Mouse (Mus musculus): Measurements from ENCODE around the gene Dbnl. TPM values are rescaled to one million over a fixed set of nuclear protein-coding genes. Genes with fewer than 3 reads are reported as not detected.

The Dbnl gene
- polyA plus RNA-seq, 1 experiment, result 91.3 TPM

DNA sequence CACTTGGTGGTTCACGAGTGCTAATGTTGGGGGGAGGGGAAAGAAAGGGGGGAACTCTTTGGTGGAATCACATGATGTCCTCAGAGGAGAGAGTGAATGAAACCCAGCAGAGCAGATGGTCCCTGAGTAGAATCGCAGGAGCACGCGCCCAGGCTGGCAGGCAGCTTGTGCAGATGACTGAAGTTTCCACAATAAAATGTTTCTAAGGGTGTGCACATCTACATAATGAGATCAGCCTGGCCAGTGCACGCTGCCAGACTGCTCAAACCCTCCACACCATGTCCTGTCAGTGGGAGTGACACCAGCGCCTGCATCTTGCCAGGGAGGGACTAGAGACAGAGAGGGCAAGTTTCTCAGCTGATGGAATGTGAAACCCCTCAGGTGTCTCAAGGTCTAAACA, 60.5 kb downstream of the Dbnl start:
- TF ChIP-seq CTCF (IDR thresholded peaks at IDR 0.05; ENCODE audit: control insufficient read depth, insufficient read depth, insufficient read length) (no peak), MYOG (IDR thresholded peaks at IDR 0.05; ENCODE audit: control insufficient read depth, extremely low read depth, insufficient read length) (no peak), FOSL1 (IDR thresholded peaks at IDR 0.05; ENCODE audit: insufficient read depth, low read length, poor library complexity, severe bottlenecking) (no peak), USF1 (IDR thresholded peaks at IDR 0.05; ENCODE audit: low read depth) (no peak), CEBPB (IDR thresholded peaks at IDR 0.05; ENCODE audit: low read depth) (no peak), MYOD1 (IDR thresholded peaks at IDR 0.05; ENCODE audit: control insufficient read depth, insufficient read length, low read depth) (no peak), MAX (IDR thresholded peaks at IDR 0.05) (no peak)
- no peaks in the 10 kb centered on the region for H3K27me3 ChIP-seq (ENCODE audit: control insufficient read depth, insufficient read depth, insufficient read length)
- no peak overlapping the region for H3ac ChIP-seq (ENCODE audit: control insufficient read depth, insufficient read length, low read depth)
- H3K4me3 ChIP-seq (ENCODE audit: insufficient read depth, poor library complexity, severe bottlenecking), result no peak overlapping the region
- H3K79me2 ChIP-seq (ENCODE audit: control insufficient read depth, insufficient read depth), result no peaks in the 10 kb centered on the region
- H3K79me3 ChIP-seq (ENCODE audit: low read depth), result no peaks in the 10 kb centered on the region
- H3K36me3 ChIP-seq (ENCODE audit: control insufficient read depth, insufficient read depth), result no peaks in the 10 kb centered on the region

DNA sequence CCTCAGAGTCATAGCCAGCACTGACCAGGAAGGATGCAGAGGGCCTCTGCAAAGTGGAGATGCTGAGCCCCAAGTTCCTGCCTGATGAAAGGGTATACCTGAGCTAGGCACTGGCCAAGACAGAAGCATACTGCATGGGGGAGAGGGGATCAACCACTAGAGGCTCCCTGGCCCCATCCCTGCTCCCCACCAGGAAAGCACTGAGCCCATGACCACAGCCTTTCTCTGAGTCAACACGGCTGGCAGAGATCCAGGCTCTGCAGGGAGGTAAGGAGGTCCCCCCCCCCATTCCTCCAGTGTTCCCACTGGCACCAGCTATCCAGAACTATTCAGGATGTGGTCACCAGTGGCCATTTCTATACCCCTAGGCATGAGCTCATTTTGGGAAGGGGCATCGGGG, 61.0 kb downstream of the Dbnl start:
- no peak overlapping the region for H3ac ChIP-seq (ENCODE audit: control insufficient read depth, insufficient read length, low read depth)
- TF ChIP-seq CEBPB (IDR thresholded peaks at IDR 0.05; ENCODE audit: low read depth) (no peak), MAX (IDR thresholded peaks at IDR 0.05) (no peak), MYOD1 (IDR thresholded peaks at IDR 0.05; ENCODE audit: control insufficient read depth, insufficient read length, low read depth) (no peak), FOSL1 (IDR thresholded peaks at IDR 0.05; ENCODE audit: insufficient read depth, low read length, poor library complexity, severe bottlenecking) (no peak), USF1 (IDR thresholded peaks at IDR 0.05; ENCODE audit: low read depth) (no peak), CTCF (IDR thresholded peaks at IDR 0.05; ENCODE audit: control insufficient read depth, insufficient read depth, insufficient read length) (peak; percentile 6)
- H3K79me3 ChIP-seq (ENCODE audit: low read depth), result no peaks in the 10 kb centered on the region
- H3K27me3 ChIP-seq (ENCODE audit: control insufficient read depth, insufficient read depth, insufficient read length), result no peaks in the 10 kb centered on the region
- H3K79me2 ChIP-seq (ENCODE audit: control insufficient read depth, insufficient read depth), result no peaks in the 10 kb centered on the region
- no peaks in the 10 kb centered on the region for H3K36me3 ChIP-seq (ENCODE audit: control insufficient read depth, insufficient read depth)
- H3K4me3 ChIP-seq (ENCODE audit: insufficient read depth, poor library complexity, severe bottlenecking), result no peak overlapping the region

DNA sequence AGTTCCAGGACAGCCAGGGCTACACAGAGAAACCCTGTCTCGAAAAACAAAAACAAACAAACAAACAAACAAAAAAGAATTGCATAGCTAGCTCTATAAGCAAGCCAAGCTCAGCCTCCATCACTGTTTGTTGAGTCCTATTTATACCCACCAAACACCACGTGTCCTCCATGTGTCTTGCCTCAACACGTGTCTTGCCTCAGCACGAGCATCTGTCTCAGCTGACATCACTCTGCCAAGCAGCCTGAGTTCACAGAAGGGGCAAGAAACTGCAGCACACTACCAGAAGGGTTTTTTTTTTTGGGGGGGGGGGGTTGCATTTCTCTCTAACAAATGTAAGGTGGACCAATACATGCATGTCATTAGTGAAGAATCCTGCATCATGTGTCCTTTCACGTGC, 62.2 kb downstream of the Dbnl start:
- Histone ChIP-seq H3K79me2 (ENCODE audit: control insufficient read depth, insufficient read depth) (no peaks in the 10 kb centered on the region), H3K36me3 (ENCODE audit: control insufficient read depth, insufficient read depth) (no peaks in the 10 kb centered on the region), H3K79me3 (ENCODE audit: low read depth) (no peaks in the 10 kb centered on the region), H3K27me3 (ENCODE audit: control insufficient read depth, insufficient read depth, insufficient read length) (no peaks in the 10 kb centered on the region), H3K4me3 (ENCODE audit: insufficient read depth, poor library complexity, severe bottlenecking) (no peak overlapping the region), H3ac (ENCODE audit: control insufficient read depth, insufficient read length, low read depth) (no peak overlapping the region)
- peak; percentile 40 for TF ChIP-seq MAX (IDR thresholded peaks at IDR 0.05)
- no peak for TF ChIP-seq CEBPB (IDR thresholded peaks at IDR 0.05; ENCODE audit: low read depth)

Other genes with a start within 250 kb of the Dbnl start
- gene Ccdc117, start 246.3 kb upstream of the Dbnl start, polyA plus RNA-seq (2012; fragmentation: generic; extraction: Trizol), result 7.7 TPM
- gene Ankrd36, start 218.8 kb upstream of the Dbnl start, polyA plus RNA-seq (2012; fragmentation: generic; extraction: Trizol), result not detected
- 150 TPM for gene Mrps24, start 72.8 kb upstream of the Dbnl start, polyA plus RNA-seq (2012; fragmentation: generic; extraction: Trizol)
- 22.3 TPM for gene Urgcp, start 26.1 kb upstream of the Dbnl start, polyA plus RNA-seq (2012; fragmentation: generic; extraction: Trizol)
- gene Pgam2, start 15.2 kb downstream of the Dbnl start, polyA plus RNA-seq (2012; fragmentation: generic; extraction: Trizol), result 3.3 TPM
- 6.8 TPM for gene Polm, start 49.5 kb downstream of the Dbnl start, polyA plus RNA-seq (2012; fragmentation: generic; extraction: Trizol)
- 121 TPM for gene Aebp1, start 73.5 kb downstream of the Dbnl start, polyA plus RNA-seq (2012; fragmentation: generic; extraction: Trizol)
- 154 TPM for gene Pold2, start 89.8 kb downstream of the Dbnl start, polyA plus RNA-seq (2012; fragmentation: generic; extraction: Trizol)
- not detected for gene Myl7, start 110.3 kb downstream of the Dbnl start, polyA plus RNA-seq (2012; fragmentation: generic; extraction: Trizol)
- gene Gck, start 161.6 kb downstream of the Dbnl start, polyA plus RNA-seq (2012; fragmentation: generic; extraction: Trizol), result not detected
- 93.3 TPM for gene Ykt6, start 167.2 kb downstream of the Dbnl start, polyA plus RNA-seq (2012; fragmentation: generic; extraction: Trizol)